Mouse (Mus musculus): ENCODE measurements around the gene Gm10203. TPM values are rescaled to one million over a fixed set of nuclear protein-coding genes. Genes with fewer than 3 reads are reported as not detected.

Gene Gm10203
- total and polyA plus RNA-seq, 2 experiments: not detected

- H3K36me3 ChIP-seq (ENCODE audit: control insufficient read depth, insufficient read depth, low read length): no peaks in the 10 kb centered on the region
- DNase-seq (ENCODE audit: extremely low read depth, low read depth, low spot score): no peak
- no peak overlapping the region for H3K9ac ChIP-seq (ENCODE audit: low read depth, low read length)
- no peak overlapping the region for H3K27ac ChIP-seq (replicated peaks; ENCODE audit: insufficient read depth, low read depth, low read length)
- WGBS: 67% methylated on average over 1 of the region's 1 CpGs
- peaks cover 9% of the 10 kb centered on the region; the same call in 1 of the 2 replicates for H3K79me2 ChIP-seq (ENCODE audit: control insufficient read depth, insufficient read depth, low read length)
- no peaks in the 10 kb centered on the region for H3K27me3 ChIP-seq (ENCODE audit: control insufficient read depth, insufficient read depth, low read length)
- H3K4me3 ChIP-seq (ENCODE audit: insufficient read depth, low read depth, low read length): no peak overlapping the region
- no peak for TF ChIP-seq CTCF (IDR thresholded peaks at IDR 0.05; ENCODE audit: low read depth, low read length)
- no peak for TF ChIP-seq POLR2A (IDR thresholded peaks at IDR 0.05; ENCODE audit: extremely low read depth, insufficient read depth, low read length)
- H3K4me1 ChIP-seq (ENCODE audit: control insufficient read depth, insufficient read depth, low read length): peaks cover 4% of the 10 kb centered on the region; the same call in 1 of the 2 replicates
These were observed 26.5 kb upstream of the Gm10203 start for GRCm38 (mm10) chr6:149103451-149103850.

DNA sequence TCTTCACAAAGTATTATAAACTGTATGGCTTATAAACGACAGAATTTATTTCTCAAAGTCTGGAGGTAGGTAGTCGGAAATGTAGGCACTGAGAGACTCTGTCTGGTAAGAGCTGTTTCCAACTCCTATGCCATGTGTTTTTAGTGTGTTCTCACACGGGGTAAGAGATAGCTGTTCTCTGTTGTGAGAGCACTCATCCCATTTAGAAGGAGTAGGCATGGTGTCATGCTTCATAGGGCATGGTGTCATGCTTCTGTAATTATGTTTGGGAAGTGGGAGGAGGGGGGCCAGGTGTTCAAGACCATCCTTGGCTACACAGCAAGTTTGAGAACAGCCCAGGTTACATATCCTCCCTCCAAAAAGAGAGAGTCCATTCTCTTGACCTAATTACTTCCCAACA, 22.4 kb upstream of the Gm10203 start:
- H3K27me3 ChIP-seq (ENCODE audit: control insufficient read depth, insufficient read depth, low read length): no peaks in the 10 kb centered on the region
- no peaks in the 10 kb centered on the region for H3K79me2 ChIP-seq (ENCODE audit: control insufficient read depth, insufficient read depth, low read length)
- no peak overlapping the region for H3K27ac ChIP-seq (replicated peaks; ENCODE audit: insufficient read depth, low read depth, low read length)
- no peaks in the 10 kb centered on the region for H3K4me1 ChIP-seq (ENCODE audit: control insufficient read depth, insufficient read depth, low read length)
- no peak for DNase-seq (ENCODE audit: extremely low read depth, low read depth, low spot score)
- H3K4me3 ChIP-seq (ENCODE audit: insufficient read depth, low read depth, low read length): no peak overlapping the region
- H3K9ac ChIP-seq (ENCODE audit: low read depth, low read length): no peak overlapping the region
- H3K36me3 ChIP-seq (ENCODE audit: control insufficient read depth, insufficient read depth, low read length): no peaks in the 10 kb centered on the region
- TF ChIP-seq POLR2A (IDR thresholded peaks at IDR 0.05; ENCODE audit: extremely low read depth, insufficient read depth, low read length) (no peak), CTCF (IDR thresholded peaks at IDR 0.05; ENCODE audit: low read depth, low read length) (no peak)
- 91% methylated on average over 3 of the region's 3 CpGs for WGBS

- no peaks in the 10 kb centered on the region for H3K27me3 ChIP-seq (ENCODE audit: control insufficient read depth, insufficient read depth, low read length)
- H3K79me2 ChIP-seq (ENCODE audit: control insufficient read depth, insufficient read depth, low read length): no peaks in the 10 kb centered on the region
- no peak overlapping the region for H3K27ac ChIP-seq (replicated peaks; ENCODE audit: insufficient read depth, low read depth, low read length)
- no peaks in the 10 kb centered on the region for H3K36me3 ChIP-seq (ENCODE audit: control insufficient read depth, insufficient read depth, low read length)
- H3K9ac ChIP-seq (ENCODE audit: low read depth, low read length): no peak overlapping the region
- TF ChIP-seq POLR2A (IDR thresholded peaks at IDR 0.05; ENCODE audit: extremely low read depth, insufficient read depth, low read length) (no peak), CTCF (IDR thresholded peaks at IDR 0.05; ENCODE audit: low read depth, low read length) (no peak)
- 79% methylated on average over 2 of the region's 2 CpGs for WGBS
- H3K4me3 ChIP-seq (ENCODE audit: insufficient read depth, low read depth, low read length): no peak overlapping the region
- H3K4me1 ChIP-seq (ENCODE audit: control insufficient read depth, insufficient read depth, low read length): no peaks in the 10 kb centered on the region
- DNase-seq (ENCODE audit: extremely low read depth, low read depth, low spot score): no peak
These were observed 21.1 kb upstream of the Gm10203 start for GRCm38 (mm10) chr6:149108909-149109308.

- TF ChIP-seq CTCF (IDR thresholded peaks at IDR 0.05; ENCODE audit: low read depth, low read length) (no peak), POLR2A (IDR thresholded peaks at IDR 0.05; ENCODE audit: extremely low read depth, insufficient read depth, low read length) (no peak)
- Histone ChIP-seq H3K4me1 (ENCODE audit: control insufficient read depth, insufficient read depth, low read length) (peaks cover 12% of the 10 kb centered on the region; the same call in 1 of the 2 replicates), H3K79me2 (ENCODE audit: control insufficient read depth, insufficient read depth, low read length) (no peaks in the 10 kb centered on the region), H3K36me3 (ENCODE audit: control insufficient read depth, insufficient read depth, low read length) (no peaks in the 10 kb centered on the region), H3K27me3 (ENCODE audit: control insufficient read depth, insufficient read depth, low read length) (no peaks in the 10 kb centered on the region), H3K9ac (ENCODE audit: low read depth, low read length) (no peak overlapping the region), H3K27ac (replicated peaks; ENCODE audit: insufficient read depth, low read depth, low read length) (no peak overlapping the region), H3K4me3 (ENCODE audit: insufficient read depth, low read depth, low read length) (no peak overlapping the region)
- DNase-seq (ENCODE audit: extremely low read depth, low read depth, low spot score): no peak
These were observed 13.0 kb upstream of the Gm10203 start for GRCm38 (mm10) chr6:149116992-149117391.

DNA sequence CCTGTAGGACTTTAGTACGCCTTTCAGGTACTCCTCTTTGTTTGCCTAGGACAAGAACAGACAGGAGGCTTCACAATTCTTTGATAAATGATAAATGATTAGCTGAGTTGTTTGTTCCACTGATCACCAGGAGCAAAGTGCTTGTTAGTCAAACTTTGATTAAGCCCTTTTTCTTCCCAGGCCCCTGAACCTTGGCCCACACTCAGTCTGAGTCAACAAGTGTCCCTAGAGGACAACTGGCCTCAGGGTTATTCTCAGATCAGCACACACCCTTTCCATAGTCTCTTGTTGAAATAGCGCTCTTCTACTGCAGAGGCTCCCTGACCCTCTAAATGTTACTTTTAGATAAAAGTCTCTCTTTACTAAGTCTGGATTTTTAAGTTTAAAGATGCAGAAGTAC, 11.0 kb upstream of the Gm10203 start:
- Histone ChIP-seq H3K27me3 (ENCODE audit: control insufficient read depth, insufficient read depth, low read length) (no peaks in the 10 kb centered on the region), H3K4me1 (ENCODE audit: control insufficient read depth, insufficient read depth, low read length) (peaks cover 12% of the 10 kb centered on the region; the same call in 1 of the 2 replicates), H3K27ac (replicated peaks; ENCODE audit: insufficient read depth, low read depth, low read length) (peak overlapping the region; percentile 39; the same call in 1 of the 2 replicates), H3K79me2 (ENCODE audit: control insufficient read depth, insufficient read depth, low read length) (no peaks in the 10 kb centered on the region), H3K9ac (ENCODE audit: low read depth, low read length) (no peak overlapping the region), H3K36me3 (ENCODE audit: control insufficient read depth, insufficient read depth, low read length) (no peaks in the 10 kb centered on the region), H3K4me3 (ENCODE audit: insufficient read depth, low read depth, low read length) (no peak overlapping the region)
- WGBS: 19% methylated on average over 2 of the region's 2 CpGs
- TF ChIP-seq CTCF (IDR thresholded peaks at IDR 0.05; ENCODE audit: low read depth, low read length) (no peak; the same call in 1 of the 2 replicates), POLR2A (IDR thresholded peaks at IDR 0.05; ENCODE audit: extremely low read depth, insufficient read depth, low read length) (no peak)
- DNase-seq (ENCODE audit: extremely low read depth, low read depth, low spot score): peak; percentile 100

- Histone ChIP-seq H3K9ac (ENCODE audit: low read depth, low read length) (no peak overlapping the region), H3K27ac (replicated peaks; ENCODE audit: insufficient read depth, low read depth, low read length) (no peak overlapping the region; the same call in 1 of the 2 replicates), H3K36me3 (ENCODE audit: control insufficient read depth, insufficient read depth, low read length) (no peaks in the 10 kb centered on the region), H3K79me2 (ENCODE audit: control insufficient read depth, insufficient read depth, low read length) (no peaks in the 10 kb centered on the region), H3K4me1 (ENCODE audit: control insufficient read depth, insufficient read depth, low read length) (peaks cover 12% of the 10 kb centered on the region; the same call in 1 of the 2 replicates), H3K27me3 (ENCODE audit: control insufficient read depth, insufficient read depth, low read length) (no peaks in the 10 kb centered on the region), H3K4me3 (ENCODE audit: insufficient read depth, low read depth, low read length) (no peak overlapping the region)
- TF ChIP-seq CTCF (IDR thresholded peaks at IDR 0.05; ENCODE audit: low read depth, low read length): peak; percentile 40
- TF ChIP-seq POLR2A (IDR thresholded peaks at IDR 0.05; ENCODE audit: extremely low read depth, insufficient read depth, low read length): no peak
- DNase-seq (ENCODE audit: extremely low read depth, low read depth, low spot score): peak; percentile 63
- WGBS: 23% methylated on average over 2 of the region's 2 CpGs
These were observed 10.1 kb upstream of the Gm10203 start for GRCm38 (mm10) chr6:149119853-149120252.

Data from liver, adult 2 months (tissue).